Mouse (Mus musculus): ENCODE results near the gene Aatf.

GRCm38 (mm10) chr11:84525421-84526274 lies 12.3 kb upstream of the Aatf start, which contains the start of gene Lhx1:
- no peak for TF ChIP-seq GATA1 (IDR thresholded peaks at IDR 0.05; ENCODE audit: low read length)
- no peak for TF ChIP-seq TAL1 (IDR thresholded peaks at IDR 0.05; ENCODE audit: low read length)

Measured in erythroblast, embryonic 14.5 days (primary cell).